Mouse (Mus musculus) ES-E14 (cell line): ENCODE measurements at regions not wholly inside any gene's neighbourhood (a gene's known extent, or its start where the extent isn't known, plus 50 kb on each side); places are given as distances from the start of the nearest gene placed in this dataset.

Source experiments
- DNase-seq: peaks from one replicate; pipeline ENCODE4 v3.0.0-alpha.2; 2013; ENCODE audit warnings: low read depth, low spot score
- H3K27ac ChIP-seq: 2 replicates; pipeline ENCODE4 v1.5.1; 2012; ENCODE audit warnings: low read depth, mild to moderate bottlenecking, low read length, moderate library complexity, mixed read lengths; ENCODE audit not compliant: poor library complexity, insufficient read depth, severe bottlenecking
- H3K36me3 ChIP-seq: 2 replicates; pipeline ENCODE4 v1.6.1; 2012; ENCODE audit warnings: mild to moderate bottlenecking, low read length, moderate library complexity, mixed read lengths; ENCODE audit not compliant: control insufficient read depth, poor library complexity, insufficient read depth, severe bottlenecking
- H3K4me1 ChIP-seq, 2 experiments: fragments of 150-350 bp in 1 of 2; sonication (generic) in 1 of 2; 2 replicates each; pipeline ENCODE4 v1.6.1; 2012; ENCODE audit warnings: low read length in 2 of 2, mild to moderate bottlenecking in 1 of 2, mixed read lengths in 1 of 2; ENCODE audit not compliant: control insufficient read depth in 2 of 2, insufficient read depth in 2 of 2, poor library complexity in 1 of 2
- H3K4me3 ChIP-seq, 2 experiments: fragments of 150-350 bp in 1 of 2; sonication (generic) in 1 of 2; 2 replicates each; pipeline ENCODE4 v1.5.1; 2012; ENCODE audit warnings: low read length in 2 of 2, low read depth in 1 of 2, mild to moderate bottlenecking in 1 of 2, mixed read lengths in 1 of 2; ENCODE audit not compliant: insufficient read depth in 1 of 2, poor library complexity in 1 of 2, severe bottlenecking in 1 of 2
- H3K9ac ChIP-seq: 2 replicates; pipeline ENCODE4 v1.6.1; 2012; ENCODE audit warnings: low read depth, mild to moderate bottlenecking, low read length, mixed read lengths; ENCODE audit not compliant: poor library complexity, insufficient read depth, severe bottlenecking
- H3K9me3 ChIP-seq: fragments of 150-350 bp; sonication (generic); 2 replicates; pipeline ENCODE4 v1.6.1; 2012; ENCODE audit warnings: low read depth, mild to moderate bottlenecking, low read length; ENCODE audit not compliant: control insufficient read depth, insufficient read depth
- CHD2 ChIP-seq: IDR thresholded peaks from 2 replicates; pipeline ENCODE4 v1.6.1; 2014; ENCODE audit warnings: mild to moderate bottlenecking, low read depth, low read length, inconsistent platforms
- HCFC1 ChIP-seq: IDR thresholded peaks from 2 replicates; pipeline ENCODE4 v1.6.1; 2012; ENCODE audit warnings: low read length, inconsistent platforms, borderline replicate concordance; ENCODE audit not compliant: insufficient read depth
- MAFK ChIP-seq: IDR thresholded peaks from 2 replicates; pipeline ENCODE4 v1.6.1; 2014; ENCODE audit warnings: mild to moderate bottlenecking, low read depth, low read length, inconsistent platforms; ENCODE audit not compliant: insufficient read depth
- ZC3H11A ChIP-seq: IDR thresholded peaks from 2 replicates; pipeline ENCODE4 v1.6.1; 2012; ENCODE audit warnings: low read depth, mild to moderate bottlenecking, inconsistent platforms, low read length, borderline replicate concordance
- ZNF384 ChIP-seq: IDR thresholded peaks from 2 replicates; pipeline ENCODE4 v1.6.1; 2012; ENCODE audit warnings: low read depth, low read length, inconsistent platforms
- in situ Hi-C, 2 experiments: fragments of 600-800 bp; cut with MboI; formaldehyde crosslinking; loops; one replicate each; pipeline ENCODE4 v1.15.1; 2025; ENCODE audit warnings: low sequenced_read_pairs in 2 of 2, inconsistent platforms in 1 of 2; ENCODE audit not compliant: unreplicated experiment in 2 of 2

- no peak for TF ChIP-seq ZC3H11A
- TF ChIP-seq CHD2, result no peak
- TF ChIP-seq HCFC1, result no peak
- no peak for TF ChIP-seq ZNF384
- no peak for TF ChIP-seq MAFK
- Histone ChIP-seq H3K9me3 (no peaks in the 10 kb centered on the region), H3K4me3 (no peak overlapping the region), H3K27ac (no peak overlapping the region), H3K4me1 (no peaks in the 10 kb centered on the region), H3K36me3 (no peaks in the 10 kb centered on the region), H3K9ac (no peak overlapping the region)
- DNase-seq, result no peak
- in situ Hi-C loops, result no loop called here
These were observed 731.6 kb upstream of the Acvr2a start for GRCm38 (mm10) chr2:48082120-48082799.

- H3K9me3 ChIP-seq, result no peaks in the 10 kb centered on the region
- H3K27ac ChIP-seq, result no peak overlapping the region
- no peaks in the 10 kb centered on the region for H3K36me3 ChIP-seq
- no peak for DNase-seq
- H3K9ac ChIP-seq, result no peak overlapping the region
- H3K4me3 ChIP-seq, result no peak overlapping the region
- in situ Hi-C loops, result no loop called here
- H3K4me1 ChIP-seq, result no peaks in the 10 kb centered on the region
- no peak for TF ChIP-seq ZC3H11A
- no peak for TF ChIP-seq CHD2
- no peak for TF ChIP-seq HCFC1
- no peak for TF ChIP-seq MAFK
- no peak for TF ChIP-seq ZNF384
These were observed 715.6 kb upstream of the Acvr2a start for GRCm38 (mm10) chr2:48098287-48098686.

GRCm38 (mm10) chr2:48098931-48099531, 714.9 kb upstream of the Acvr2a start:
- H3K9me3 ChIP-seq, result no peaks in the 10 kb centered on the region
- no peak overlapping the region for H3K27ac ChIP-seq
- H3K4me3 ChIP-seq, result no peak overlapping the region
- H3K36me3 ChIP-seq, result no peaks in the 10 kb centered on the region
- DNase-seq, result no peak
- H3K4me1 ChIP-seq, result no peaks in the 10 kb centered on the region
- in situ Hi-C loops, result no loop called here
- TF ChIP-seq CHD2 (no peak), ZC3H11A (no peak), ZNF384 (no peak), MAFK (no peak), HCFC1 (no peak)
- no peak overlapping the region for H3K9ac ChIP-seq

DNA sequence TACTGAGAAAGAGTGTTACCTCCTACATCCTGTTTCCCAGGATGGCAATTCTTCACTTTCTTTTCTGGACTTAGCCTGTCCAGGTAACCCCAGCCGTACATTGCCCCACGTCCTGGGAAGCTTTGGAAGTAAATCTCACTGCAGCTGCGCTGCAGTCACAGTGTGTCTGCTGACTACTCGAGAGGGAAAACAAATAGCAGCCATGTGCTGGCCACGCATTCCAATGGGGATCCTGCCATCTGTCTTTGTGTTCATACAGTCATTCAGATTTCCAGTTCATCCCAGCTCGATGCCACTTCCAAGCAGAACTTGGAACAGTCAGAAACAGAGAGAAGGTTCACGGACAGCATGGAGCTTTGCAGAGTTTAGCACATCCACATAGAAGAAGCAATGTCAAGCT, 690.2 kb upstream of the Acvr2a start:
- TF ChIP-seq HCFC1 (no peak), ZNF384 (no peak), ZC3H11A (no peak), CHD2 (no peak), MAFK (no peak)
- Histone ChIP-seq H3K4me1 (no peaks in the 10 kb centered on the region), H3K36me3 (no peaks in the 10 kb centered on the region), H3K4me3 (no peak overlapping the region), H3K9ac (no peak overlapping the region), H3K27ac (no peak overlapping the region), H3K9me3 (no peaks in the 10 kb centered on the region)
- in situ Hi-C loops, result no loop called here
- no peak for DNase-seq
